Mouse (Mus musculus) neural tube, embryonic 15.5 days (tissue): ENCODE measurements around the gene Nnat. TPM values are rescaled to one million over a fixed set of nuclear protein-coding genes. Genes with fewer than 3 reads are reported as not detected.

ENCODE experiments used
- ATAC-seq: fragments of 200-750 bp; cut with Nextera tagmentation; 2 replicates; pipeline ENCODE4 v1.8.0; 2017; ENCODE audit warnings: mild to moderate bottlenecking, moderate TSS enrichment, moderate library complexity; ENCODE audit not compliant: low FRiP score
- H3K27ac ChIP-seq: fragments of 300-500 bp; sonication (generic); replicated peaks from 2 replicates; pipeline ENCODE4 v1.5.1; 2015; ENCODE audit warnings: mild to moderate bottlenecking, inconsistent platforms
- H3K27me3 ChIP-seq: fragments of 300-500 bp; sonication (generic); replicated peaks from 2 replicates; pipeline ENCODE4 v1.6.1; 2015; ENCODE audit warnings: inconsistent platforms
- H3K36me3 ChIP-seq: fragments of 300-500 bp; sonication (generic); 2 replicates; pipeline ENCODE4 v1.6.1; 2015; ENCODE audit warnings: inconsistent platforms
- H3K4me1 ChIP-seq: fragments of 300-500 bp; sonication (generic); 2 replicates; pipeline ENCODE4 v1.6.1; 2015; ENCODE audit warnings: inconsistent platforms
- H3K4me2 ChIP-seq: fragments of 300-500 bp; sonication (generic); 2 replicates; pipeline ENCODE4 v1.6.1; 2015; ENCODE audit warnings: inconsistent platforms, mild to moderate bottlenecking, moderate library complexity
- H3K4me3 ChIP-seq: fragments of 300-500 bp; sonication (generic); replicated peaks from 2 replicates; pipeline ENCODE4 v1.5.1; 2015; ENCODE audit warnings: mild to moderate bottlenecking, inconsistent platforms
- H3K9ac ChIP-seq: fragments of 300-500 bp; sonication (generic); replicated peaks from 2 replicates; pipeline ENCODE4 v1.6.1; 2015; ENCODE audit warnings: mild to moderate bottlenecking, inconsistent platforms
- H3K9me3 ChIP-seq: fragments of 300-500 bp; sonication (generic); replicated peaks from 2 replicates; pipeline ENCODE4 v1.6.1; 2016; ENCODE audit warnings: inconsistent platforms
- WGBS: fragments of 180-500 bp; shearing (Covaris S2); methylation state at CpG from one replicate; pipeline ENCODE4 v1.1.7; 2015; ENCODE audit warnings: mixed read lengths; 5-methylcytosine and 5-hydroxymethylcytosine counted together
- polyA plus RNA-seq: library from polyadenylated mRNA; unstranded; fragments of >200 nt; fragmentation: Nextera tagmentation; extraction: Ambion mirVana; gene quantifications from 2 replicates; pipeline ENCODE4 v1.2.1, GENCODE M21; 2015

The Nnat gene
- polyA plus RNA-seq, 1 experiment from 2014 or later, result 4,597 TPM

DNA sequence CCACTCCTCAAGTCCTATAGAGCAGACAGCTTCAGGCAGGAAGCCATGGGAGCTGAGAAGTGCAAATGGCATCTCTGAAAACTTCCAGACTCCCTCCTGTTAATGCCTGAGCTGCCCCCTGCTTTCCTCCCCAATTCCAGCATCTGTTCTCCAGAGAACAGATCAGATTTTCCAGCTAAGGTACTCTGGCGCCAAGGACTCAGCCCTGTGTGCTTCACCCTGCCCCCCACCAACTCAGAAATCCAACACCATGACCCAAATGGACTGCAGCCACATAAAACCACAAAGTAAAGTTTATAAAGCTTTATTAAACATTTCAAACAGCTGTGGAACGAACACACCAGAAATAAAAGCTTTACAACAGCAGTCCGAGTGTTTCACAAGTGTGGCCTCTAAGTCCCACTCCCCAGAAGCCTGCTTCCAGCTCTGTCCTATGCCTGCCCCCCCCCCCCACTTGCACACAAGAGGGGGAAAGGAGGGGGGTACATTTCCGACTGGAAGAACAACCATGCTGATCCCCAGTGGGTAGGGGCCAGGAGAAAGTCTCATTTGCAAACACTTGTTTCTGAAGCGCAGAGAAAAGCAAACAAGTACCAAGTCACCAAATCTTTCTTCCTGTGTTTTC is 3.7 kb upstream of the Nnat start:
- no peak overlapping the region for H3K4me2 ChIP-seq
- peaks cover 50% of the 10 kb centered on the region for H3K4me1 ChIP-seq
- no peak overlapping the region for H3K27ac ChIP-seq
- no peak for ATAC-seq
- no peaks in the 10 kb centered on the region for H3K27me3 ChIP-seq
- WGBS, result 77% methylated on average over 5 of the region's 5 CpGs
- peaks cover 38% of the 10 kb centered on the region for H3K36me3 ChIP-seq
- H3K4me3 ChIP-seq, result no peak overlapping the region
- no peak overlapping the region for H3K9ac ChIP-seq
- peaks cover 5% of the 10 kb centered on the region for H3K9me3 ChIP-seq

- Histone ChIP-seq H3K27ac (peak overlapping the region; percentile 87), H3K4me2 (0 out of 2 replicates have a peak overlapping the region, but pooled peaks have one; percentile 63), H3K36me3 (peaks cover 52% of the 10 kb centered on the region), H3K4me1 (peaks cover 52% of the 10 kb centered on the region), H3K27me3 (no peaks in the 10 kb centered on the region), H3K9me3 (peaks cover 7% of the 10 kb centered on the region), H3K4me3 (no peak overlapping the region), H3K9ac (no peak overlapping the region)
- ATAC-seq, result no peak
- WGBS, result 69% methylated on average over 9 of the region's 9 CpGs
Observed at GRCm38 (mm10) chr2:157558051-157558450, 1.8 kb upstream of the Nnat start.

- peak overlapping the region; percentile 87 for H3K27ac ChIP-seq
- H3K9ac ChIP-seq, result no peak overlapping the region
- H3K4me3 ChIP-seq, result no peak overlapping the region
- no peaks in the 10 kb centered on the region for H3K27me3 ChIP-seq
- H3K9me3 ChIP-seq, result peaks cover 7% of the 10 kb centered on the region
- peaks cover 55% of the 10 kb centered on the region for H3K36me3 ChIP-seq
- H3K4me1 ChIP-seq, result peaks cover 52% of the 10 kb centered on the region
- peak; percentile 29 for ATAC-seq
- H3K4me2 ChIP-seq, result peak overlapping the region; percentile 63
- 53% methylated on average over 6 of the region's 6 CpGs for WGBS
Observed at GRCm38 (mm10) chr2:157558520-157558919, 1.4 kb upstream of the Nnat start.

DNA sequence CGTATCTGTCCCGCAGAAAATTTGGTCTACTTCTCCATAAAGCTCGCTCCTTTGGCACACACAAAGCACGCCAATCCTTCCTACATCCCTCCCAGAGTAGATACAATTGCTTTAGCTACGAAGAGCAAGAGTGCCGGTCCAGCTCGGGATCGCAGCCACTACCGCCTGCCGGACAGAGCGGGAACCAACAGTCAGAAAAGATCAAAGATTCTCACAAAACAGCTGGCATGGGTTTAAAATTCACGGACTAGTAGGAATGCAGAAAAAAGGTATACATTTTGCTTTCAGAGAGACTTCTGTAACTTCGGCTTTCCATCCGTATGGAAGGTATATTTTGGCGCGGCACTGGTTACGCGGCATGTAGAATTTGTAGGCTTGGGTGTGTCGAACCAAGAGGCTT is 438 bp upstream of the Nnat start:
- ATAC-seq, result no peak
- Histone ChIP-seq H3K4me2 (peak overlapping the region; percentile 63), H3K27me3 (no peaks in the 10 kb centered on the region), H3K36me3 (peaks cover 55% of the 10 kb centered on the region), H3K9me3 (peaks cover 7% of the 10 kb centered on the region), H3K27ac (peak overlapping the region; percentile 87), H3K9ac (peak overlapping the region; percentile 59), H3K4me1 (peaks cover 52% of the 10 kb centered on the region), H3K4me3 (peak overlapping the region; percentile 49)
- WGBS, result 45% methylated on average over 19 of the region's 19 CpGs

- Histone ChIP-seq H3K9me3 (peaks cover 7% of the 10 kb centered on the region), H3K36me3 (peaks cover 55% of the 10 kb centered on the region), H3K27me3 (no peaks in the 10 kb centered on the region), H3K4me3 (peak overlapping the region; percentile 49), H3K4me2 (peak overlapping the region; percentile 63), H3K9ac (peak overlapping the region; percentile 59), H3K4me1 (peaks cover 59% of the 10 kb centered on the region), H3K27ac (peak overlapping the region; percentile 87)
- peak; percentile 22 for ATAC-seq
- WGBS, result 56% methylated on average over 33 of the region's 33 CpGs
Observed at GRCm38 (mm10) chr2:157560302-157560701, 424 bp downstream of the Nnat start.

DNA sequence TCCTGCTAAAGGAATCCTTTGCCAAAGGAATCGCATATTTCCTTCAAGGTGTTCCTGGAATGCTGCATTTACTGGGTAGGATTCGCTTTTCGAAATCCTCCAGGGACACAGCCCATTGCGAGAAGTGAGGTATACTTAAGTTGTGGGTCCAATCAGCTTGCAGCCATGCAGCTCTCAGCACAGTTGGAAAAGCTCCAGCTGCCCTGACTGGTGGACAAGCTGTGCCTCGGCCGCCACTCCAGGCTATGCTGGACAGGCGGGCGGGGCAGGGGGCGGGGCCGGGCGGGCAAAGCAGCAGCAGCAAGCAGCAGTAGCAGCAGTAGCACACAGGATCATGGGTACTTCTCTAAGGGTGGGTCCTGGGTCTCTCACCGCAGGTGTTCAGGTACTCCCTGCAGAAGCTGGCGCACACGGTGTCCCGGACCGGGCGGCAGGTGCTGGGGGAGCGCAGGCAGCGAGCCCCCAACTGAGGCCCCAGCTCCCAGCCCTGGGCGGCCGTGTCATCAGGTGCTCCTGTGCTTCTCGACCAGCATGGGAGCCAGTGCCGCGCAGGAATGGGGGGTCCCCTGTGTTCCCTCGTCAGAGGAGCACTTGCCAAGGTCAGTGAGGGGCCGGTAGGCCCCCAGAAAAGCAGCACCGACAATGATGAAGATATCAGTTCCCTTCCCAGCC is 1.4 kb downstream of the Nnat start:
- Histone ChIP-seq H3K36me3 (peaks cover 51% of the 10 kb centered on the region), H3K4me3 (peak overlapping the region; percentile 49), H3K9ac (peak overlapping the region; percentile 46), H3K4me1 (peaks cover 55% of the 10 kb centered on the region), H3K27ac (peak overlapping the region; percentile 75), H3K9me3 (peaks cover 7% of the 10 kb centered on the region), H3K27me3 (no peaks in the 10 kb centered on the region), H3K4me2 (peak overlapping the region; percentile 63)
- 45% methylated on average over 27 of the region's 27 CpGs for WGBS
- ATAC-seq, result peak; percentile 45

DNA sequence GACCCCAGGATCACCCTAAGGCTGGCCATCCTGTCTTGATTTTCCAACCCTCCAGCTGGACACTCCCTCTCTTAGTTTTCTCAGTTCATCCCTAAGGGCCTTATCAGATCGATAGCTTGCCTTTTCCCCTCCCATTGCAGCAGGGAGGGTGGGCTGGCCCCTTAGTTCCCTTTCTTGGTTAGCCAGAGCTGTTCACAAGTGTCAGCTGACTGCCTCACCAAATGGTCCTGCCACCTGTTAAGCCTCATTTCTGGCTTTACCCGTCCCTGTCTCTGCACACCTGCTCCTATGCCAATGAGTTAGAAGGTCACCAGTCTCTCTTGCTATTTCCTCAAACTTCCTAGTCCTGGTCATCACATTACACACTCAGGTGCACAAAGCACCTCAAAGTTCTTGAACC is 3.2 kb downstream of the Nnat start:
- Histone ChIP-seq H3K9ac (0 out of 2 replicates have a peak overlapping the region, but pooled peaks have one; percentile 17), H3K4me2 (peak overlapping the region; percentile 63), H3K4me3 (peak overlapping the region; percentile 49; the same call in 1 of the 2 replicates), H3K4me1 (peaks cover 57% of the 10 kb centered on the region), H3K9me3 (peaks cover 7% of the 10 kb centered on the region), H3K36me3 (peaks cover 34% of the 10 kb centered on the region), H3K27ac (peak overlapping the region; percentile 52), H3K27me3 (no peaks in the 10 kb centered on the region)
- 58% methylated on average over 2 of the region's 2 CpGs for WGBS
- ATAC-seq, result no peak

GRCm38 (mm10) chr2:157564723-157565122 is 4.8 kb downstream of the Nnat start:
- H3K4me1 ChIP-seq, result peaks cover 47% of the 10 kb centered on the region
- 78% methylated on average over 4 of the region's 4 CpGs for WGBS
- H3K4me3 ChIP-seq, result peak overlapping the region; percentile 100
- peaks cover 21% of the 10 kb centered on the region for H3K36me3 ChIP-seq
- 0 out of 2 replicates have a peak overlapping the region, but pooled peaks have one; percentile 98 for H3K9ac ChIP-seq
- peak overlapping the region; percentile 91 for H3K4me2 ChIP-seq
- 0 out of 2 replicates have a peak, but pooled peaks cover 2% of the 10 kb centered on the region for H3K9me3 ChIP-seq
- no peak overlapping the region for H3K27ac ChIP-seq
- ATAC-seq, result no peak
- no peaks in the 10 kb centered on the region for H3K27me3 ChIP-seq

GRCm38 (mm10) chr2:157565446-157565845 is 5.6 kb downstream of the Nnat start:
- 8% methylated on average over 13 of the region's 13 CpGs for whole genome bisulfite sequencing
- Histone ChIP-seq H3K27me3 (no peaks in the 10 kb centered on the region), H3K4me1 (peaks cover 47% of the 10 kb centered on the region), H3K9ac (peak overlapping the region; percentile 98), H3K9me3 (0 out of 2 replicates have a peak, but pooled peaks cover 2% of the 10 kb centered on the region), H3K4me2 (peak overlapping the region; percentile 91), H3K36me3 (peaks cover 20% of the 10 kb centered on the region), H3K27ac (no peak overlapping the region; the same call in 1 of the 2 replicates), H3K4me3 (peak overlapping the region; percentile 100)
- no peak for ATAC-seq

- peak overlapping the region; percentile 98 for H3K9ac ChIP-seq
- ATAC-seq, result peak; percentile 33
- H3K4me2 ChIP-seq, result peak overlapping the region; percentile 91
- peaks cover 47% of the 10 kb centered on the region for H3K4me1 ChIP-seq
- 2% methylated on average over 32 of the region's 35 CpGs for WGBS
- H3K27me3 ChIP-seq, result no peaks in the 10 kb centered on the region
- 0 out of 2 replicates have a peak, but pooled peaks cover 2% of the 10 kb centered on the region for H3K9me3 ChIP-seq
- H3K27ac ChIP-seq, result peak overlapping the region; percentile 97
- H3K4me3 ChIP-seq, result peak overlapping the region; percentile 100
- peaks cover 19% of the 10 kb centered on the region for H3K36me3 ChIP-seq
Observed at GRCm38 (mm10) chr2:157565898-157566259, 6.0 kb downstream of the Nnat start.

GRCm38 (mm10) chr2:157566260-157566952 is 6.5 kb downstream of the Nnat start:
- H3K9me3 ChIP-seq, result 0 out of 2 replicates have a peak, but pooled peaks cover 2% of the 10 kb centered on the region
- peak; percentile 85 for ATAC-seq
- H3K27ac ChIP-seq, result peak overlapping the region; percentile 97
- H3K27me3 ChIP-seq, result no peaks in the 10 kb centered on the region
- peak overlapping the region; percentile 100 for H3K4me3 ChIP-seq
- peak overlapping the region; percentile 98 for H3K9ac ChIP-seq
- peak overlapping the region; percentile 91 for H3K4me2 ChIP-seq
- H3K4me1 ChIP-seq, result peaks cover 47% of the 10 kb centered on the region
- WGBS, result under 1% methylated on average over 36 of the region's 36 CpGs
- H3K36me3 ChIP-seq, result peaks cover 14% of the 10 kb centered on the region
